In the genomic region with DNA sequence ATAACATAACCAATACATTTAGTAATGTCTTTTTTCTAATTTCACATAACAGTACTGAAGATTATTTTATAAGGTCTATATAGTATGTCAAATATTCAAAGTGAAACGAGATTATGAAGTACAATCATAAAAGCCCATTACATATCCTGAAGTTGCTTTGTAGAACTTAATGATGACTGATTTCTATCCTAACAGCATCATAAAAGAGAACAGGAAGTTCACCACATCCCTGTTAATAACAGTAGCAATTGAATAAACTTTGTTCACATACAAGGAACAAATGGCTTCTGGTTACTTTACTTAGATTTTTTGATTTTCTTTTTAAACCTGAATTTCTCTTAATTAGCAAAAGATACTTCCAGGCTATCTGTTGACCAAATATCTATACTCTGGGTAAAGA, we compare ENCODE assay signal across 25 mouse cellular contexts.
"Had no signal": no experiment of that assay in that cellular context is flagged by ENCODE, and none has a peak within 500 bp of the region (broad histone marks: within the 10 kb centered on the region; RNA-seq: fewer than 3 reads in every experiment).

No protein-coding gene starts in this region.

- DNase-seq: forebrain, postnatal 0 days; gastrocnemius, postnatal 25 days; heart, adult 18-20 months; heart, postnatal 14 days; heart, postnatal 4 days; kidney, adult 8-10 months; kidney, postnatal 10 days; kidney, postnatal 25 days; kidney, postnatal 4 days; layer of hippocampus, adult 9-11 months; layer of hippocampus, postnatal 36 days; left cerebral cortex, postnatal 4 days had no signal

- H3K9me3 ChIP-seq: heart, embryonic 10.5 days; heart, embryonic 12.5 days; heart, embryonic 15.5 days; hindbrain, embryonic 10.5 days; hindbrain, embryonic 12.5 days; intestine, embryonic 15.5 days; limb, embryonic 13.5 days; limb, embryonic 15.5 days had no signal

- H3K9ac ChIP-seq: forebrain, postnatal 0 days; heart, embryonic 12.5 days; heart, embryonic 15.5 days; hindbrain, embryonic 12.5 days; hindbrain, embryonic 14.5 days; intestine, embryonic 15.5 days; limb, embryonic 13.5 days; limb, embryonic 15.5 days; liver, embryonic 14.5 days had no signal

- H3K4me3 ChIP-seq: heart, embryonic 10.5 days; heart, embryonic 12.5 days; heart, embryonic 15.5 days; hindbrain, embryonic 10.5 days; hindbrain, embryonic 12.5 days; intestine, embryonic 15.5 days; limb, embryonic 13.5 days; limb, embryonic 15.5 days had no signal

- H3K4me1 ChIP-seq: intestine, embryonic 15.5 days had no signal

- H3K4me2 ChIP-seq: heart, embryonic 15.5 days; hindbrain, embryonic 12.5 days; hindbrain, embryonic 14.5 days; intestine, embryonic 15.5 days; limb, embryonic 13.5 days; limb, embryonic 15.5 days; liver, embryonic 11.5 days had no signal

- H3K27ac ChIP-seq: heart, embryonic 10.5 days; heart, embryonic 15.5 days; hindbrain, embryonic 10.5 days; hindbrain, embryonic 12.5 days; hindbrain, embryonic 14.5 days; intestine, embryonic 15.5 days; limb, embryonic 13.5 days; limb, embryonic 15.5 days; liver, embryonic 14.5 days had no signal

- H3K27me3 ChIP-seq: heart, embryonic 12.5 days; heart, embryonic 15.5 days; hindbrain, embryonic 12.5 days; intestine, embryonic 15.5 days; limb, embryonic 13.5 days; limb, embryonic 15.5 days had no signal

- ATAC-seq: forebrain, postnatal 0 days; hindbrain, embryonic 16.5 days; intestine, embryonic 15.5 days; intestine, postnatal 0 days had no signal
